Mouse (Mus musculus) lung, embryonic 14.5 days (tissue): Measurements from ENCODE around the gene Rpgrip1. TPM values are rescaled to one million over a fixed set of nuclear protein-coding genes. Genes with fewer than 3 reads are reported as not detected.

Source experiments
- ATAC-seq: fragments of 200-750 bp; cut with Nextera tagmentation; 2 replicates; pipeline ENCODE4 v1.8.0; 2017; ENCODE audit warnings: mild to moderate bottlenecking, moderate TSS enrichment, moderate library complexity; ENCODE audit not compliant: insufficient read depth
- DNase-seq: peaks from one replicate; pipeline ENCODE4 v3.0.0-alpha.2; 2015
- H3K27ac ChIP-seq: fragments of 300-500 bp; sonication (generic); 2 replicates; pipeline ENCODE4 v1.5.1; 2014; ENCODE audit warnings: low read depth, mild to moderate bottlenecking, moderate library complexity
- H3K27me3 ChIP-seq: fragments of 300-500 bp; sonication (generic); 2 replicates; pipeline ENCODE4 v1.6.1; 2014; ENCODE audit warnings: low read length, control low read depth; ENCODE audit not compliant: insufficient read depth
- H3K36me3 ChIP-seq: fragments of 300-500 bp; sonication (generic); 2 replicates; pipeline ENCODE4 v1.6.1; 2014; ENCODE audit warnings: control low read depth; ENCODE audit not compliant: insufficient read depth
- H3K4me1 ChIP-seq: fragments of 300-500 bp; sonication (generic); 2 replicates; pipeline ENCODE4 v1.6.1; 2014; ENCODE audit warnings: antibody characterized with exemption, control low read depth; ENCODE audit not compliant: insufficient read depth
- H3K4me2 ChIP-seq: fragments of 300-500 bp; sonication (generic); 2 replicates; pipeline ENCODE4 v1.6.1; 2014; ENCODE audit warnings: mild to moderate bottlenecking
- H3K4me3 ChIP-seq: fragments of 300-500 bp; sonication (generic); 2 replicates; pipeline ENCODE4 v1.5.1; 2014; ENCODE audit warnings: low read depth, low read length
- H3K9ac ChIP-seq: fragments of 300-500 bp; sonication (generic); 2 replicates; pipeline ENCODE4 v1.6.1; 2014
- H3K9me3 ChIP-seq: fragments of 300-500 bp; sonication (generic); 2 replicates; pipeline ENCODE4 v1.6.1; 2016; ENCODE audit warnings: low read depth, low read length, control low read depth
- CTCF ChIP-seq: IDR thresholded peaks from 2 replicates; pipeline ENCODE4 v1.5.1; 2016; ENCODE audit warnings: antibody characterized with exemption, low read depth
- WGBS: fragments of 180-500 bp; shearing (Covaris S2); extraction: QIAGEN DNeasy Blood & Tissue Kit; methylation state at CpG from one replicate; pipeline ENCODE4 v1.1.7; 2014; 5-methylcytosine and 5-hydroxymethylcytosine counted together
- polyA plus RNA-seq: library from polyadenylated mRNA; unstranded; fragments of >200 nt; fragmentation: Nextera tagmentation; extraction: Ambion mirVana; gene quantifications from 2 replicates; pipeline ENCODE4 v1.2.1, GENCODE M21; 2014

Rpgrip1 gene
- polyA plus RNA-seq, 1 experiment from 2014 or later = 76.1 TPM

GRCm38 (mm10) chr14:52199412-52199811 lies 88.9 kb downstream of the Rpgrip1 start:
- Histone ChIP-seq H3K9me3 (no peaks in the 10 kb centered on the region), H3K4me1 (no peaks in the 10 kb centered on the region), H3K36me3 (peaks cover 55% of the 10 kb centered on the region), H3K27ac (no peak overlapping the region), H3K4me3 (no peak overlapping the region), H3K4me2 (no peak overlapping the region), H3K27me3 (no peaks in the 10 kb centered on the region), H3K9ac (no peak overlapping the region)
- WGBS = 92% methylated on average over 4 of the region's 4 CpGs
- DNase-seq (no peak), ATAC-seq (no peak)
- TF ChIP-seq CTCF = no peak

Other genes starting within 250 kb of the Rpgrip1 start
- gene Mettl17, start 225.9 kb upstream of the Rpgrip1 start, polyA plus RNA-seq = 32.4 and 38.4 TPM in 2 replicates
- 0.07 and 0.42 TPM in 2 replicates for gene Slc39a2, start 217.8 kb upstream of the Rpgrip1 start, polyA plus RNA-seq
- gene Ndrg2, start 196.5 kb upstream of the Rpgrip1 start, polyA plus RNA-seq = 22.7 and 24.0 TPM in 2 replicates
- gene Tppp2, start 192.3 kb upstream of the Rpgrip1 start, polyA plus RNA-seq = not detected in 2 replicates
- not detected in 2 replicates for gene Rnase13, start 187.9 kb upstream of the Rpgrip1 start, polyA plus RNA-seq
- gene Arhgef40, start 126.0 kb upstream of the Rpgrip1 start, polyA plus RNA-seq = 96.8 and 108 TPM in 2 replicates
- 0.35 and 0.74 TPM in 2 replicates for gene Tmem253, start 95.0 kb upstream of the Rpgrip1 start, polyA plus RNA-seq
- 25.8 and 28.3 TPM in 2 replicates for gene Zfp219, start 90.0 kb upstream of the Rpgrip1 start, polyA plus RNA-seq
- not detected in 2 replicates for gene Olfr221, start 68.2 kb upstream of the Rpgrip1 start, polyA plus RNA-seq
- 673 and 695 TPM in 2 replicates for gene Hnrnpc, start 6.7 kb upstream of the Rpgrip1 start, polyA plus RNA-seq
- 82.5 and 85.8 TPM in 2 replicates for gene Supt16, start 86.7 kb downstream of the Rpgrip1 start, polyA plus RNA-seq
- 48.8 and 52.8 TPM in 2 replicates for gene Chd8, start 147.1 kb downstream of the Rpgrip1 start, polyA plus RNA-seq
- gene Tox4, start 168.4 kb downstream of the Rpgrip1 start, polyA plus RNA-seq = 41.1 and 47.1 TPM in 2 replicates
- 18.6 and 19.8 TPM in 2 replicates for gene Rab2b, start 168.8 kb downstream of the Rpgrip1 start, polyA plus RNA-seq
- gene Mettl3, start 194.4 kb downstream of the Rpgrip1 start, polyA plus RNA-seq = 40.9 and 46.6 TPM in 2 replicates
- gene Sall2, start 218.1 kb downstream of the Rpgrip1 start, polyA plus RNA-seq = 20.8 and 22.9 TPM in 2 replicates
- not detected in 2 replicates for gene Olfr1513, start 245.7 kb downstream of the Rpgrip1 start, polyA plus RNA-seq